Mouse (Mus musculus): ENCODE data around the gene Fbxl21. TPM values are rescaled to one million over a fixed set of nuclear protein-coding genes. Genes with fewer than 3 reads are reported as not detected.

Fbxl21 gene
- total RNA-seq, 2 experiments from 2014 or later, result not detected

DNA sequence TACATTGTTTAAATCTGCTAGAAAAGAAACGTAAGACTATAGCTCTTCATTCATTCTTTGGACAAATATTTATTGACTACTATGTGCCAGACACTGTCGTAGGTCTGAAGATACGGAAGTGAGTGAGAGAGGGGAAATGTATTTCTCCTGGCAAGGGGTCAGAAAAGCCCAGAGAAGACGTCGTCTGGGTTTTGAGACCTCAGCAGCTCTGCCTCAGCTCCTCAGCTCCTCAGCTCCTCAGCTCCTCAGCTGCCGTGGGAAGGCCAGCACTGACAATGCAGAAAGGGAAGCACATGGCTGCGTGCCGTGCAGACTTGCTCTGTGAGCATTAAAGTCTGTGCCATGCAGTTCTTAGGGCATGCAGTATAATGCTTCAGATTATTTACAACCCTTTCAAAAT is 7.4 kb downstream of the Fbxl21 start:
- no peak for ATAC-seq (ENCODE audit: poor library complexity, severe bottlenecking)

DNA sequence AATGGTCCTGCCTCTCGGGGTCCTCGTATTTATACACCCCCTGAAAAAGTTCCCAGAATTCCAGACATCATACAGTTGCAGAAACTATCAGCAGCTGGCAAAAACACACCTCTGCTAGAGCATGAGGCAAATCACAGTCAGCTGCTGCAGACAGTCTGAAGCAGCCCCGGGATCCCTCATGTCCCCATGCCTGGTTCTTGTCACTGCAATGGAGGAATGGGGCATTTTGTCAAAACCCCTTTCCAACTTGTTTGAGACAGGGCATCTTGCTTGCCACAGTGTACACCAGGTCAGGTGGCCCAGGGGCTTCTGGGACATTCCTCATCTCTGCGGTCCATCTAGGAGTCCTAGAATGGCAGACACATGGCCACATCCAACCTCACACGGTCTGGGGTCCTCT is 12.7 kb downstream of the Fbxl21 start:
- no peak for ATAC-seq (ENCODE audit: poor library complexity, severe bottlenecking)

DNA sequence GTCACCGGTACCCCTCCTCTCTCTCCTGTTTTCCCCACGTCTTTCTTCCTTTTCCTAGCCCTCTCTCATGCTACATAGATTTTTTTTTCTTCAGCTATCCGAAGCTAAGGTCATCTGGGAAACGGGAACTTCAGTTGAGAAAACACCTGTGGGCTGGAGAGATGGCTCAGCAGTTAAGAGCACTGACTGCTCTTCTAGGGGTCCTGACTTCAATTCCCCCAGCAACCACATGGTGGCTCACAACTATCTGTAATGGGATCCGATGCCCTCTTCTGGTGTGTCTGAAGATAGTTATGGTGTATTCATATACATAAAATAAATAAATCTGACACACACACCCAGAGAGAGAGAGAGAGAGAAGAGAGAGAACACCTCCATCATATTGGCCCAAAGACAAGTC is 13.3 kb downstream of the Fbxl21 start:
- no peak for ATAC-seq (ENCODE audit: poor library complexity, severe bottlenecking)

DNA sequence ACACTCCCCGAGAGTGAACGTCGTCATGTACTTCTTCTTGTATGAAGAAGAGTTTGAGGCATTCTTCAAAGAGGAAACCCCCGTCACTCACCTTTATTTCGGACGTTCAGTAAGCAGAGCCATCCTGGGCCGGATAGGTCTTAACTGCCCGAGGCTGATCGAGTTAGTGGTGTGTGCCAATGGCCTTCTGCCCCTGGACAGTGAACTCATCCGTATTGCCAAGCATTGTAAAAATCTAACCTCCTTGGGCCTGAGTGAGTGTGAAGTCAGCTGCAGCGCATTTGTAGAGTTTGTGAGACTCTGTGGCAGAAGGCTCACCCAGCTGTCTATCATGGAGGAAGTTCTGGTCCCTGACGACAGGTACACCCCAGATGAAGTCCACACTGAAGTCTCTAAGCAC is 14.8 kb downstream of the Fbxl21 start:
- no peak for ATAC-seq (ENCODE audit: poor library complexity, severe bottlenecking)

DNA sequence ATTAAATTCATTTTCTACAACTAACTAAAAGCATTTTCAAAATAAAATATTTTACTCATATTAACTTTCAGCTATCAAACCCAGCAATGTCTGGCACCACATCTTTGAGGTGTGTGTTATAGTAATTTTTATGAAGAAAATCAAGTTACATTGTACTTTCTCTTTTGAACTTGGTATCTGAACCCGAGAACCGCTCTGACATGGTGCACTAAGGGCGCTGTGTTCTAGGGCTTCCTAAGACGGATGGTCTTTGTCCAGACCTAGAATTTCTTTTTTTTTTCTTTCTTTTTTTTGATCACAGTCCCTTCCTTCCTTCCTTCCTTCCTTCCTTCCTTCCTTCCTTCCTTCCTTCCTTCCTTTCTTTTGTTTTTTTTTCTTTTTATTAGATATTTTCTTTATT is 17.6 kb downstream of the Fbxl21 start:
- ATAC-seq (ENCODE audit: poor library complexity, severe bottlenecking), result no peak

DNA sequence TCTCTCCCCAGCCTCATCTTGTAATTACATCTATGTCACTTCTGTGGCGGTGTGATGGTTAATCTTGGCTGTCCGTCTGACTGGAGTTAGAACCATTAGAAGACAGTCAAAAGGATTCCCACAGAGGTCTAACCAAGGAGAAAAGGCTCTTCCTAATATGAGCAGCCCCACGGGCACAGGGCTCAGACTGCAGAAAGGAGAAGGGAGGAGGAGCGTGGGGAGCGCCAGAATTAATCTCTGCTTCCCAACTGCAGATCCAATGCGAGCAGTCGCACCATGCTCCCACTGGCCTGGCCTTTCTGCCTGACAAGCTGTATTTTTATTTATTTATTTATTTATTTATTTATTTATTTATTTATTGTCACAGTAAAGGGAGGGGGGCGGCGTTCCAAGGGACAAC is 21.5 kb downstream of the Fbxl21 start:
- no peak for ATAC-seq (ENCODE audit: poor library complexity, severe bottlenecking)

DNA sequence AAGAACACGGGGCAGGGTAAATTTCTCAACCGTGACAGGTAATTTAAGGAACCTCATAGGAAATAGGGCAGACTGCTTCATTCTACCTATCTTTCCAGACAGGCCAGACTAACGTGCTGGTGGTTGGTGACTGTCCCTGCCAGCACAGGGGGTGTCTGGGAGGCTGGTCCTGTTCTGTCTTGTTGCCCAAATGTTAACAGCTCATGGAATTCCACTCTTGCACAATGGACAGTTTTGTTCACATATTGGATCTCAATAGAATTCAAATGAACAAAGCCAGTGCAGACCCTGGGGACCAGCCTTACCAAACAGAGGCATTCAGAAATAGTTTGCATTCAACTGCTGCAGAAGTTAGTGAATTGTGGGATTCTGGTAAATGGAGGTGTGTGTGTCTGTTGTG is 22.7 kb downstream of the Fbxl21 start:
- no peak for ATAC-seq (ENCODE audit: poor library complexity, severe bottlenecking)

DNA sequence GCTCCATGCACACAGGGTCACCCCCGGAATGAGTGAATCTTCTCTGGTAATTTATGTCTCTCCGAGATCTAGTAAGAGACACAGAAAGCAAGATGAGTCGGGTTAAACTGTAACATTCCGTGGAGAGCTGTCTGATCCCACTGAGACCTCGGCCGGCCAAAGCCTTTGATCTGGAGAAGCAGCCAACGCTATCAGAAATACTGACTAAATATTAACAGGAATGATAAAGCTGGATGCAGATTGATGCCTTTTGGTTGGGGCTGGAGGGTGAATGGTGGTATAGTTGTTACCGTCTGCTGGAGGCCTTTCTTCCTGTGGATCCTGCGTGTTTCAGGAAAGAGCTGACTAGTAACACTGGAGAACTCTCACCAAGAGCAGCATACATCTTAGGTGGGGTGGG is 26.1 kb downstream of the Fbxl21 start, which contains the start of gene Lect2:
Gene Lect2 (minus strand): TSS at position 102 of the 400 bp plus-strand sequence.
- no peak for ATAC-seq (ENCODE audit: poor library complexity, severe bottlenecking)

DNA sequence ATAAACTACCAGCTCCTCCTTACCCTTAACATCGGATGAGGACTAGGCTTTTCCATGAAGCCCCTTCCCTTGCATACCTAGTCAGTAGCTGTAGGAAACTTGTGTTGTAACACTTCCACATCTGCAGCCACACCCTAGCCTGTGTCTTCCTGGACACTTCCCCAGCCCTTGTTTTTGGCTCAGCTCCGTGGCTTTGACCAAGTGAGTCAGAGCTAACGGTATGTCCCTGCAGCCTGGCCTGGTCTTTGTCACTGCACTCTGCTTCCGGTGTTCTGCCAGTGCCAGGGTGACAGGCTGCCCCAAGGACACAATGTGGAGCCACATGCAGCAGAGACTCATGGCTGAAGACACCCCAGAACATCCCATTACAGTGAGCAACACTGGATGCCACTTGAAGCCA is 27.1 kb downstream of the Fbxl21 start:
- peak; percentile 79 for ATAC-seq (ENCODE audit: poor library complexity, severe bottlenecking)

DNA sequence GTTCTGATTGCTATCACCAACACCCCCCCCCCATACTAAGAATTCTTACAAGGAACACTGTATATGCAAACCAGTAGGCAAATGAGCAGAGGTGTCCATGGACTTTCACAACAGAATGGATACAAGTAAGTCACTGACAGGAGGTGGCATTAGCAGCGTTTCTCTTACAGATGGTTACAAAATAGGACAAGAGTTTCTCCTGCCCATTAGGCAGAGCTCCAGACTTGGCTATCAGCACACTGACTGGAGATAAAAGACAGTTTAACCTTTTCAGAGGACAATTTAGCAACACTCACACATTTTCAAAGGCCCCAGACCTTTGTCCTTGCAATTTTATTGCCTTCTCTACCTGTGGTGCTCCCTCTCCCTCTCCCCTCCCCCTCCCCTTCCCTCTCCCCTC is 28.3 kb downstream of the Fbxl21 start:
- no peak for ATAC-seq (ENCODE audit: poor library complexity, severe bottlenecking)

DNA sequence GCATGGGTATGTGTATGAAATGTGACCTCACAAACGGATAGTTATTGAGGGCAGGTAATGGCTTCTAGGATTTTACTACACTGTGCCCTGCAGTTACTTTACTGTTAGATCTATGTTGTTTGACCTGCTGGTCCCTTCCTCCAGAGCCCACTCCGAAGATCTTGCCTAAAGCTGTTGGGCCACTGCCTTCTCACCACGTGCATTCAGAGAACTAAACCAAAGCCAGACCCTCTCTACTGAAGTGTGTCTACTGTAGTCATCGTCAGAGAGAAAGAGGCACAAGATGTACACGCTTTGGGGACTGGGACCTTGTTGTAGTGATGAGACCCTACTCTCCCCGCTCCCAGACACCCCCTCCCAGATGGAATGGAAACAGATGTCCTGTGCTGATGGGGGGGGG is 29.4 kb downstream of the Fbxl21 start:
- ATAC-seq (ENCODE audit: poor library complexity, severe bottlenecking), result no peak

DNA sequence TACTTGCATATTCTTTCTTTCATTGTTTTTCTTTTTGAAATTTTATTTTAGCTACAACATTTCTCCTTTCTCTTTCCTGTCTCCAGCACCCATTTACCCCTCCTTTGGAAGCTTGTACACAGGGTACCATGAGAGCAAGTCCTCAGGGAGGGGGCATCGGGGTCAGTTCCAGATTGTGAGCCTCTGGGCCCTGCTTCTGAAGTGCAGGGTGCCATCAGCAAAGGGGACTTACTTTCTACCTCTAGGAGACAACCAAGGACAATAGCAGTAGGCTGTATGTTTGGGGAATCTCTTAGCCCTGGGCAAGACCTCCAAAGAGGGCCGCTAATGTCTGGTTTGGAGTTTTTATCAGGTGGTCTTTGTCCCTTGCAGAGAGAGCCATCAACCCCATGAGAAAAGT is 31.7 kb downstream of the Fbxl21 start:
- ATAC-seq (ENCODE audit: poor library complexity, severe bottlenecking), result no peak

DNA sequence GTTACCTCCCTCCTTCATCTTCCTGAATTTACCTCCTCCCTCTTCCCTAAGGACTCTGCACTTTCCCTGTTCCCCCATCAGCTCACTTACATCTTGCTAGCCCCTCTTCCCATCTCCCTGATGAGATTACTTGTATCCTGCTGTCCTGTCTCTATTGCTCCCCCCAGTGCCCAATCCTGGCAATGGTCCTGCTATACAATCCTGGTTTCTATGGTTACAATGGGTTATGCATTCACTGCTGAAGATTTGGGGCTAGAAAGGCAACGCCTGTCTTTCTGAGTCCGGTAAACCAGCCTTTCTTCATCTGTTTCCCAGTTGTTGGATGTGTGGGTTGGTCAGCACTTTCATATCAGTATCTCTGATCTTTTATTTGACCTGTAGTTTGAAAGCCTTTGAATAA is 32.1 kb downstream of the Fbxl21 start:
- ATAC-seq (ENCODE audit: poor library complexity, severe bottlenecking), result no peak

DNA sequence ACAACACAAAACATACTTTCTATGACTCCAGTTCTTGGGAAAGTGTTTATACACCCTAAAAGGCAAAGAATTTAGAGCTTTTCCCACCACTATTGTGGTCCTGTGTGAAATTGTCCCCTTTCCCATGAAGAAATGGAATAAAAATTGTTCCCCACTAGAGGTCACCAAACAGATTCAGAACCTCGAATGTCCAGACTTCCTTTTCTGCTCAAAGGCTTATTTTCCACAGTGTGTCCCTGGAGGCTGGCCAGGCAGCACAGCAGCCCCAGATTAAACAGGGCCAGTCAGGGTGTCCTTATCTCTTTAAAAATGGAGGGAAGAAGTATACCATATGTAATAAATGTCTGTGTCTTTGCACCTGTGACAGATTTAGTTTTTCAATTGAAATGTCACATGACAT is 33.7 kb downstream of the Fbxl21 start:
- no peak for ATAC-seq (ENCODE audit: poor library complexity, severe bottlenecking)

DNA sequence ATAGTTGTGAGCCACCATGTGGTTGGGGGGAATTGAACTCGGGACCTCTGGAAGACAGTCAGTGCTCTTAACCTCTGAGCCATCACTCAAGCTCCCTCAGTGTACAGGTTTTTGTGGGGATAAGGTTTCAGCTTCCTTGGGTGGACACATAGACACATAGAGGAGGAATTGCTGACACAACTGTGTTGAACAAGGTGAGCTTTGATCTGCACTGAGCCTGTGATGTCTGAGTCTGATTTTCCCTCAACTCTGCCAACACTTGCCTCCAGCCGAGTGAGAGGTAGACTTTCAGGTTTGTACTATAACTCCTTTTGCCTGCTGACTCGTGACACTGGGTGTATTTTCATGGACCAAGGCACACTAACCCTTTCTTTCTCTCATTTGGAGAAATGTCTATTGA is 34.4 kb downstream of the Fbxl21 start:
- no peak for ATAC-seq (ENCODE audit: poor library complexity, severe bottlenecking)

DNA sequence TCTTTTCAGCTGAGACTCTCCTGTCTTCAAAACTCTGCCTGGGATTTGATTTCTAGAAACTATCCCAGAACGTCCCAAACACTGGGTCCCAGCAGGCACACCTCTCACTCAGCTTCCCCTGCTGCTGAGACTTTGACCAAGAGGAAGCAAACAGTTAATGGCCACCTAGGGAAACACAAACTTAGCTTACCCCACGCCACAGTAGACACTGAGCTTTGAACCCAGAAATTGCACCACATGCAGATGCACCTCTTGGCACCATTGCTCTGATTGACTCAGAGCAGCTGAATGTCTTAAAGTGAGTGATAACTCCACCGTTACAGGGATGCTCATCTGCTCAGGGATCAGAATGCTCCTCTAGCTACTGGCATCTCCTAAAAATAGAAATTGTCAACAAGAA is 36.5 kb downstream of the Fbxl21 start:
- no peak for ATAC-seq (ENCODE audit: poor library complexity, severe bottlenecking)

DNA sequence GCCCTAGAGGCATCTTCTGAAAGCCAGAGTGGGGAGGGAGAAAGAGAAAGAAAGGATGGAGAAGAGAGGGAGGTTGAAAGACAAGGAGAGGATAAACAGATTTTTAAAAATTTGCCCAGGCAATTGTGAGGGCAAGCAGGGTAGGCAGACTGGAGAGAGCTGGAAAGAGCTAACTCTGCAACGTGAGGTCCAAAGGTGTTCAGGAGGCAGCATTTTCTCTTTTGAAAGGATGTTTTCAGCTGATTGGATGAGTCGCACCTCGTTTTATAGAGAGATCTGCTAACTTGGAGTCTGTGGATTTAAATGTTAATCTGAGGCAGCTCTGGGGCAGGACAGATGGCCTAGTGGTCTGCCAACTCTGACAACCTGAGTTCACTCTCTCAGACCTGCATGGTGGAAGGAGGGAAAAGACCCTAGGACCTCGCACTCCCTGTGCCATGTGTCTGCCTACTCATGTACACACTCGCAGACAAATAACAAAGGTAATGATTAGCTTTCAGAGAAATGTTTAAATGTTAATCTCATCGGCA is 37.6 kb downstream of the Fbxl21 start:
- ATAC-seq (ENCODE audit: poor library complexity, severe bottlenecking), result no peak

DNA sequence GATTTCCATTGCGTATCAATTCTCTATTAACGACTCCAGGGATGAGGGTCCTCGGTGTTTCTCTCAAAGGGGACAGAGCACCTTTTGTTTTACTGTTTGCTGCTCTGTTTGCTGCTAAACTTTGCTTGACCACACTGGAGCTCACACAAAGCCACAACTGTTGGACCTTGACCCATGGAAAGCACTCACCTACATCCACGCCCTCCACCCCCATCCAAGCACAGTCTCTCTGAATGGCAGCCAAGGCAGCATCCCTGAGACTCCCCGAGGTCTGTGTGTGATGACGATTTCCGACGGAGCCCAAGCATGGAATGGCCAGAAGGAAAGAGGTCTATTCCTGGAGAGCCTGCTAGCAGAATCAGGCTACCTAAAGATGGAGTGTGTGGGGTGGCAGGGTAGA is 38.9 kb downstream of the Fbxl21 start:
- no peak for ATAC-seq (ENCODE audit: poor library complexity, severe bottlenecking)

DNA sequence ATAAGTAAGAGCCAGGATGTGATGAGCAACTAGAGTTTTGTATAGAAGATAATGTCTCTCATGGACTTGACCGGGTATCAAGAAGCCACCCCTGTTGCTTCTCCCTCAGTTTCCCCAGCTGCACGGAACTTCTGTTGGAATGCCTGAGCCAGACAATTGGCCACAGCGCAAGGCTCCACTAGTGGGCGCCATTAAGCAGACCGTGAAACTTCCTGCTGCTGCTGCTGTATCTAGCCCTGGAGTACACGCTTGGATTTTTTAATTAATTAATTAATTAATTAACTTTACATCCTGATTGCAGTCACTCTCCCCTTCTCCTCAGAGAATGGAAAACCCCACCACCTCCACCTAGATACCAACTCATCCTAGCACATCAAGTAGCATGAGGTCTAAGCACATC is 40.8 kb downstream of the Fbxl21 start:
- peak; percentile 47; the same call in 1 of the 2 replicates for ATAC-seq (ENCODE audit: poor library complexity, severe bottlenecking)

DNA sequence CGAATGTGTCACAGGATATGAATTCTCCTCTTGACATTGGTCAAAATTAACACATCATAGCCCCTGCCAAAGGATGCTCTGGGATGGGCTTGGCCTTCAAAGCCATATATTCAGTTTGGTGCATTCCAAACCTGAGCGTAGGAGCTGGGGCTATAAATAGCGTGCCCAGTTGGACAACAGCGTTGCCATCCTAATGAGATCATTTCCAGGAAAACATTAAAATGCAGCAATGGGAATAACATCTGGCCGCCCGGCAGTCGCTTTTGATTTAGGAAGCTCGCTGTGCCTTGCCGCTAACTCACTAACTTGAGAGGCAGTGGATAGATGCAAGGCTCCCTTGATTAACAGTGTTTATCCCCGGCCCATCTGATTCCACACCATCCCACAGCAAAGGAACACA is 44.1 kb downstream of the Fbxl21 start:
- no peak for ATAC-seq (ENCODE audit: poor library complexity, severe bottlenecking)

DNA sequence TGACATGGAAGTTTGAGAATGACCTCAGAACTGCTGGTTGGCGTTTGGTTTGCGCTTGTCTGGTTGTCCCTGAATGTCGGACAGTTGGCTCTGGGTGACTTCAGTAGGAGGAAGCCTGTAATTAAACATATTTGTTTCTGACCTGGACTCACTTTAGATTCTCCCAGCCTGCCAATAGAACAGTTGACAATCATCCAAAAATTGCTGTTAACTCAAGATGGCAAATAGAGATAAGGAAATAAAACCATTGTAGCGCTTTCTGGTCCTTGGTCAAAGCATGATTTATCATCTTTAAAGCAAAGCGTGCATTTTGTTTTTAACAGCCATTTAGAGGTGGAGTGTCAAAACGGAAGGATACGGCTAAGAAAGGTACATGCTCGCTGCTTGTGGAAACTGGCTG is 49.4 kb downstream of the Fbxl21 start:
- ATAC-seq (ENCODE audit: poor library complexity, severe bottlenecking), result no peak

DNA sequence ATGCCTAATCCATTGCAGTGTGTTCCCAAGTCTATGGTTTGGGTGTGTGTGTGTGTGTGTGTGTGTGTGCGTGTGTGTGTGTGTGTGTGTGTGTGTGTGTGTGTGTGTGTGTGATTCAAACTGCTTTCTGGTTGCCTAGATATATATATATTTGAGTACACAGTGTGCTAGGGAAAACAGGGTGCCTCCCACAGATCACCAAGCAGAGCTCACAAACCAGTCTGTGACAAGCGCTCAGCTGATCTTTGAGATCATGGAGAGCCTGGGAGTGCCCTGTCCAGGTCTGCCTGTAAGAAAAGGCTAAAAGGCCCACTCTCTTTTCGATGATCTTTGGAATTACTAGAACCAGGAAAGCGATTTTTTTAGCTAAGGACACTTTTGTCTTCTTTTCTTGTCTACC is 52.8 kb downstream of the Fbxl21 start:
- no peak for ATAC-seq (ENCODE audit: poor library complexity, severe bottlenecking)

DNA sequence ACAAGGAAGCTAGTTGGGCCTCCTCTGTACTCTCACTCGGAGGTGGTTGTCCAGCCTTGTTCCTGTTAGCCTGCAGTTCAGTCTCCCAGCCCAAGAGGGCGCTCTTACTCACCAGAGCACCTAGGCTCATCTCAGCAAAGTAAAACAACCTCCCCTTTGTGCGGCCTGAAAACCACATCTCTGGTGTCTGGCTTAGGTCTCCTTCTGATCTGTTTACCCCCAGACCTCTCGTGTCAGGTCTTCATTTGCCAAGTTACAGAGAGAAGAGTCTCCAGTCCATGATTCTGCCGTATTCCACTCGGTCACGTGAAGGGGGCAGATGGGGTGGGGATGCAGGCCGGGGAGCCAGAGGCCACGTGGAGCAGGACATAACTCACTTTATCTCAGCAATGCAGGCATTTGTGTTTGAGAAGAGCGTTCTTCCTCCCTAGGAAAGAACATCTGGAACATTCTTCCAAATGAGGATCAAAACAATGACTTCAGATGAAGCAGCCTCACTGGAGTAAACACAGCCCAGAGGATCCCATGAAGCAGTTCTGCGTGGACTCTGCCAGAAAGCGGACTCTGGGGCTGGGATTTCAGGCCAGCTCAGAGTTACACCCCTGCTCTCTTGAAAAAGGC is 53.5 kb downstream of the Fbxl21 start:
- peak; percentile 98 for ATAC-seq (ENCODE audit: poor library complexity, severe bottlenecking)
